Mouse (Mus musculus): ENCODE results near the gene Zbp1. TPM values are rescaled to one million over a fixed set of nuclear protein-coding genes. Genes with fewer than 3 reads are reported as not detected.

Zbp1 gene
- total RNA-seq, 2 experiments from 2014 or later: 0.31 to 0.44 TPM

DNA sequence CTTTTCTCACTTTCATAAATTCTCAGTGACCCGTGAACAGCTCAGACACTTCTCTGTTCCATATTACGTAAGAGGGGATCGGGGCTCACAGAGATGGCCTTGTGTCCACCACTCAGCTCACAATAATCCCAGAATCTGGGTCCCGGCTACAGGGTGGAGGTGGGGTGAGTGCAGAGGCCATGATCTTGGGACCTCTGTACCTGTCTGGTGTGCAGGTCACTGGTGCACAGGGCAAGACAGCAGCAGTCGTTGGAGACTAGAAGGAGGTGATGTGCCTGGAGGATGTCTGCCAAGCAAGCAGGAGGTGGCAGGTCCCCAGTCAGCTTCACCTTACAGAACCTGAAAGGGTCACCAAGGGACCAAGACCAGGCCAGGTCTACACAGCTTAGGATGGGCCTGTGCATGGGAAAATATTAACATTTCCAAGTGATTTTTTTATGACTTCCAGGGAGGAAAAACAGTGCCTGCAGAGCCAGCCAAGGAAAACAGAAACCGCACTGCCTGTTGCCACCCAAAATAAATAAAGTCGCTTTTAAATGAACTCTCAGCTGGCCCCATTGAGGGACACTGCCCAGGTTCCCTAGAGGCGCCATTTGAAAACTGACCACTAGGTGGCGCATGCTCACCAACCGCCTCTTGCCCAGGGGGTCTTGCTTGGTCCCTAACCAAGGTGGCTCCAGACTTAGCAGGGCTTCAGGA is 682 bp upstream of the Zbp1 start:
- intact Hi-C loops (cut with DNase I): loop anchor here (1.0 kb wide), 1 partner anchor 327 kb away; no protein-coding TSS in a partner anchor
- DNase-seq: peak; percentile 46 to 64

DNA sequence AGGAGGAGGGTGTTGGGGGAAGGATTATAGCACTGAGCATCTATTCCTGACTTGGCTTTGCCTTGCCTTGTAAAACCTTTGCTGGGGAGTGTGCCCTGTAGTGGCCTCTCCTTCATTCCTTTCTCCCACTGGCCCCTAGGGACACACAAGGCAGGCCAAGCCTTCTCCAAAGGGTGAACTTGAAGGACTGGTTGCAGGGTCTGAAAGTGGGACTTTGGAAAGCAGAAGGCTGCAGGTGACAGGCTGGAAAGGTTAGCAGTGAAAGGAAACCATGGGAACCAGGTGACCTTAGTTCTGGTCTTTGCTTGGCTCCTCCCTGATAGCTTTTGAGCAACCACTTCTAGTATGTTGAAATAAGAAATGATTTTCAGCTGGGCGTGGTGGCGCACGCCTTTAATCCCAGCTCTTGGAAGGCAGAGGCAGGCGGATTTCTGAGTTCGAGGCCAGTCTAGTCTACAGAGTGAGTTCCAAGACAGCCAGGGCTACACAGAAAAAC is 912 bp downstream of the Zbp1 start:
- intact Hi-C loops (cut with DNase I): no loop called here
- DNase-seq: no peak

DNA sequence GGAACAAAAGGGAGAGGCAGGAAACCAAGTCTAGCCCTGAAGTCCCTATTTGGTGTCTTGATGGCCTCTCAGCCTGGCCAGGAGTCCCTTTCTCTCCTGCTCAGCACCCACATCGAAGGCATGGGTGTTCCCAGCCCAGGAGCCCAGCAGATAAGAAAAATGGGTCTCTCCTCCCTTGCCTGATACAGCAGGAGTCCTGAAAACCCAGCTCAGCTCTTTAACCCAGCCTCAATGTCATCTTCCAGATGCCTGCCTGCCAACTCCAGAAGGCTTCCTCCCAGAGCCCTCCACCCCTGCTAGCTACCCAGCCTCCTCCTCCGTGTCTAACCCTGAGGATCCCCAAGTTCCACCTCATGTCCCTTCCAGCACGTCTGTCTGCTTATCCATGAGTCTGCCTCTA is 1.5 kb downstream of the Zbp1 start:
- intact Hi-C loops (cut with DNase I): no loop called here
- DNase-seq: no peak

- intact Hi-C loops (cut with DNase I): no loop called here
- no peak for DNase-seq
Observed at GRCm38 (mm10) chr2:173216840-173217239, 1.9 kb downstream of the Zbp1 start.

GRCm38 (mm10) chr2:173212227-173212626 is 6.5 kb downstream of the Zbp1 start:
- no peak for DNase-seq
- intact Hi-C loops (cut with DNase I): no loop called here

DNA sequence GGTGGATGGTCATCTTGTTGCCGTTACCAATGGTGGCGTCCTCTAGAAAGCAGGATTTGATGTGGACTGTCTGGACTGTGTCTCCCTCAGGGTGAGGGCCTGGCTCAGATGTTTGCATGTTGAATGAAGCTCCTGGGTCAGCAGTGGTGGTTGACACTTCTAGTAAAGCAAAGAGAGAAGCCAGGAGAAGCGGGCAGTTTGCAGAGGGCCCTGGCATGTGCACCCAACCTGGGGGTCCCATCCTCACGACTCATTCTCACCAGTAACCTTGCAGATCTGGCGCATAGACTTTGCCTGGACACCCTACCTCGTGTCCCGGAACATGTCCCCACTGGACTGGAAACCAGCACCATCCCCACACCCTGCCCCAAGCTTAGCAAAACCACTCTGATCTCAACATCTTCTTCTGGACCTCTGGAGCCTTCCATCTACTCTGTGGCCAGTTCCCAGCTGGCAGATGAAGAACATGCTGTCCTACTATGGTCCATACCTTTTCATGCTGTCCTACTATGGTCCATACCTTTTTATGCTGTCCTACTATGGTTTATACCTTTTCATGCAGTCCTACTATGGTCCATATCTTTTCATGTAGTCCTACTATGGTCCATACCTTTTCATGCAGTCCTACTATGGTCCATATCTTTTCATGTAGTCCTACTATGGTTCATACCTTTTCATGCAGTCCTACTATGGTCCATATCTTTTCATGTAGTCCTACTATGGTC is 9.5 kb downstream of the Zbp1 start:
- intact Hi-C loops (cut with DNase I): no loop called here
- DNase-seq: no peak

GRCm38 (mm10) chr2:173207051-173207450 is 11.7 kb downstream of the Zbp1 start:
- intact Hi-C loops (cut with DNase I): no loop called here
- DNase-seq: no peak

DNA sequence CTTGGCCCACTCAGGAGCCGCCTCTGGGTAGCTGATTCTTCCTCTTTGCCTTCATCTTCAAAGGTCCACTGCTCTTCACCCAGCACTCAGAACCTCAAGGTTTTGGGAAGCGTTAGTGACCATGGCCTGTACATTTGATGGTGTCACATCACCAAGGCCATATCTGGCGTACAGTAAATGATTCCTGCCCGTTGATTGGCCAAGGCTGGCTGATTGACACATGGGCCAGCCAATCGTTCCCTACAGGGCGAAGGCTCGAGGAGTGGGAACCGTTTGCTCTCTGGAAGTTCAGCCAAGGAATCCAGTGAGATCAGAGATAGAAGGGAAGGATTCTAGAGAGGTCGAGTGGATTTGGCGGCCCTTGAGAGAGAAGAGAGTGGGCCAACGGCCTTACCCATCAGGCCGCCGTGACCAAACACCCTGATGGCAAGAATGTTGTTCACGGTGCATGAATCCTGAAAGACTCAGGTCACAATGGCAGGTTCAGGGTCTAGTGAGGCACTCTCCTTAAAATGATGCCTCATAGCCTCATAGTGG is 13.1 kb downstream of the Zbp1 start:
- intact Hi-C loops (cut with DNase I): no loop called here
- no peak for DNase-seq

DNA sequence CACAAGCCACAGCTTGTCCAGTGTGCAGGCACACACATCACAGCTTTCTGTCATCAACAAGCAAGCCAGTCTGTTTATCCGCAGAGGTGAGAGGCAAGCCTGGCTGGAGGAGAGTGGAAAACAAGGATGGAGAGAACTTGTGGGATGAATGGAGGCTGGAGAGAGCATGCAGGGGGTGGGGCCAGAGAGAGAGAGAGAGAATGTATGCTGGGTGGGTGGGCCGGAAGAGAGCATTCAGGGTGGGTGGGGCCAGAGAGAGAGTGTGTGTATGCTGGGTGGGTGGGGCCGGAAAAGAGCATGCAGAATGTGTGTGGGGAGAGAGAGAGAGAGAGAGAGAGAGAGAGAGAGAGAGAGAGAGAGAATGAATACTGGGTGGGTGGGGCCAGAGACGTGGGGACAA is 14.1 kb downstream of the Zbp1 start:
- intact Hi-C loops (cut with DNase I): no loop called here
- DNase-seq: no peak

DNA sequence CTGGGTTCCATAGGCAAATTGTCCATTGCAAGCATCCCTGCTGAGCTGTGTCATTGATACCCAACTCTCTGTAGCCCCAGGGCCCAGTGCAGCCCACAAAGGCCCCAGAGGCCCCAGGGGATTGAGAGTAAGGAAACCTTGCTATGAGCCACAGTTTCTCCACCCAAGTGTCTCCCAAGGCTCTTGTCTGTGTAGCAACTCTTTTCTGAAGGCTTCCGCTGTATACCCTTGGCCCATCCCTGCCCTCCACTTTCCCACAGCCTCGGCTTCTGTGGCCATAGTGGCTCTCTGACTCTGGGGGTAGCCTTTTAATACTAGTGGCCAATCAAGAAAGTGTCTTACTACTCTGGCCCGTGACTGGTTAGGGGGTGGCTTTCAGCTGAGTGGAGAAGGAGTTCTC is 15.0 kb downstream of the Zbp1 start:
- intact Hi-C loops (cut with DNase I): no loop called here
- no peak for DNase-seq

DNA sequence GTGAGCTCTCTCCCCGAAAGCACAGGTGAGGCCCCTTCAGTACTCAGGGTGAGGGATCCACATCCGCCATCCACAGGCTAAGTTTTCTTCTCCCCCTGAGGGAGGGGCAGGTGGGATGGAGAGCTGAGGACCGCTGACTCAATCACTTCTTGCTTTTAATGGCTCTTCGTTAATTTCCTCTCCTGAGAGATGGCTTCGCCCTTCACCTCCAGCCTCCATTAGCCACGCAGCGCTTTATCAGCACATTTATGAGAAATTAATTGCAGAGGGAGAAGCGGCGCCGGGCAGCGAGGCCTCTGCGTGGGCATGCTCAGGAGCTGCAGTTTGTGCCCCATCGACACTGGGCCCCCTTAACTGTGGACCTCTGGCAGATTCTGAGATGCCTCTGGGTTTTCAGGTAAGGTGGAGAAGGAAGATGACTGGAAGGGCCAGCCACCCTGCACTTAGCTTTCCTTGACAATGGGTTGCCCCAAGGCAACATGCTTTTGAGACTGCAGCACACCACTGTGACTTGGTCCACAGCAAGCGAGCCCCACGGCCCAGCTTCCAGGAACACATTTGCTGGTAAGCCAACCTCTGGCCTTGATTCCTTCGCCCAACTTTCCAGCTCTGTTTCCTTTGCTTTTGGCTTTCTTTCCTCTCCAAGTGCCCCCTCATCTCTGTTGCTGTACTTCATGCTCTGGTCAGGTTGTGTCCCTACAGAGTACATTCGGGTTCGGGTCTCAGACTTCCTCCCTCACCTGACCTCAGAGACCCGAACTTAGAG is 15.6 kb downstream of the Zbp1 start:
- intact Hi-C loops (cut with DNase I): no loop called here
- DNase-seq: no peak

DNA sequence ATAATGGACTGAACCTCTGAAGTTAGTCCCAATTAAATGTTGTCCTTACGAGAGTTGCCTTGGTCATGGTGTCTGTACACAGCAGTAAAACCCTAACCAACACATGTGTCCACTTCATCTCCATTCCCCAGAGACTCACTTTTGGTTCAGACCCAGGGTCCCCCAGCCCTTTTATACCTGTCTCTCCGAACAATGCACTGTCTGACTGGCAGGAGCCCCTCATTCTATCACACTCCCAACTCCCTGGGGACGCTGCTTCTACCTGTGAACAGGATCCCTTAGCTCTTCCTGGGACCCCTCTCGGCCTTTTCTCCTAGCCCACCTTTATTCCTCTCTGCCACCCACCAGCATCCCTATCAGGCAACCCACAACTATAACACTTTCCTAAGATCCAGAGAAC is 23.9 kb downstream of the Zbp1 start:
- intact Hi-C loops (cut with DNase I): no loop called here
- DNase-seq: no peak

DNA sequence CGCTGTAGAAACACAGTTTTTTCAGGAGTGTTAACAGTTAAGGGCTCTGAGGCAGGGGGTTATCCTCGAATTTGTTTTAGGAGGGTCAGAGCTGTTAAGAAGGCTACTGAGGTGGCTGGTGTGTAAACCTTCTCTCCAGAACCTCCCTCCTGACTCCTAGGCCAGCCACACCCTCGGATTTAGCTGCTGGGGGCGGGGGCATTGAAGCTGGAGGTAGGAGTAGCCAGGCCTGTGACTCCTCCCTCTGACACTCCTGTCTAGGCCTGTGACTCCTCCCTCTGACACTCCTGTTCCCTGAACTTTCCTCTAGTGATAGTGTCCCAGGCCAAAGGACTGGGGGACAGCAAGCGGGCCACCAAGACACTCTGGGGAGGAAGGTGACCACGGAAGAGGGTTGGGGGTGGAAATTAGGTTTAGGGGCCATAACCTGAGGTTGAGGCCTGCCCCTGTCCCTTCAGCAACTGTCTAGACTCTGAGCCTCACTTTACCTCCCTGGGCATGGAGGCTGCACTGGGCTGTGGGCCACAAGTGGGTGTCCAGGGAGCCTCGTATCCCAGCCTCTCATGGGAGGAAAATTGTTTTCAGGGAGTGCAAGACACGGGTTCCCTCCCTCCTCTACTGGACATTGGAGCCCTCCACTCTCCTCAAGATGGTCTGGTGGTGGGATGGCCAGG is 31.4 kb downstream of the Zbp1 start:
- no peak for DNase-seq
- intact Hi-C loops (cut with DNase I): loop anchor here (10.0 kb wide), 2 partner anchors 1097 to 1717 kb away; partner anchors contain the start of gene Gnas

DNA sequence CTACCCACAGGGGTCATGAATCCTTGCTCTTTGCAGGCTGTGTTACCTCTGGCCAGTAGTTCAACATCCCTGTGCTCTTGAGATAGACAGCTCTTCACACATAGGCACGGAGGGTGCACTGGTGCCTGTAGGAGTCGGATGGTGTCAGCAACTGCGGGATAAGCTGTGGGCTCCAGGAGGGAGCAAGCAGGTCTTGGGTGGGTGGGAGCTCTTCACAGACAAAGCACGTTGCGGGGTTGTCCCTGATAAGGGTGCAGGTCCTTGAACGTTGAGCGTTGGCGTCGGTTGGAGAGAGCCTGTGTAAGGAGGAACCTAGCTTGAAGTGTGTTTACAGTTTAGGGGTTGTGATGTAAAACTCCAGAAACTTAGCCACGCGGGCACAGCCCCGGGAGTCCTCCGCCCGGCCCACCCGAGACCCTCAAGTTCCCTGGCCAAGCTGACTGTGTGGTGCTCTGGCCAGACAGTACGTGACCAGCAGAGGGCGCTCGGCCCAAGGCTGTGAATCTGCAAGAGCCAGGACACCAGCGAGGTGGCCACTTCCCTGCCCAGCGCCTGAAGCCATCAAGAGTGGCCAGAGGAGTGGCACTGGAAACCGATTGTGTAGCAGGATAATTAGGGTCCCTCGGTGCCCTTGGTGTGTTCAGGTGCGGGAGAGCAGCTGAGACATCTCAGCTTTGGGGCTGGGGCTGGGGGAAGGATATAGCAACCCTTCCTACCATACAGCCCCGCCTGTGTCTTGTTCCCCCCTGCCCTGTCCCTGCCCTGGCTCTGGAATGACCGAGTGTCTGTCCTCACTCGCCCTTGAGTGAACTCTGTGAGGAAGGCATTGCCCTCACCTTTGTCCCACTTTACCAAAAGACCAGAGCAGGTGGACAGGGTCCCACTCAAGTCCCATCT is 32.4 kb downstream of the Zbp1 start:
- intact Hi-C loops (cut with DNase I): loop anchor here (1.0 to 10.0 kb wide), 4 partner anchors 360 to 1719 kb away; partner anchors contain the start of gene Gnas

GRCm38 (mm10) chr2:173185282-173185681 is 33.4 kb downstream of the Zbp1 start:
- no peak for DNase-seq
- intact Hi-C loops (cut with DNase I): loop anchor here (10.0 kb wide), 2 partner anchors 1100 to 1720 kb away; partner anchors contain the start of gene Gnas

More for the DNA sequence above, 32.4 kb downstream of the Zbp1 start:
- DNase-seq: peak; percentile 88 to 93

DNA sequence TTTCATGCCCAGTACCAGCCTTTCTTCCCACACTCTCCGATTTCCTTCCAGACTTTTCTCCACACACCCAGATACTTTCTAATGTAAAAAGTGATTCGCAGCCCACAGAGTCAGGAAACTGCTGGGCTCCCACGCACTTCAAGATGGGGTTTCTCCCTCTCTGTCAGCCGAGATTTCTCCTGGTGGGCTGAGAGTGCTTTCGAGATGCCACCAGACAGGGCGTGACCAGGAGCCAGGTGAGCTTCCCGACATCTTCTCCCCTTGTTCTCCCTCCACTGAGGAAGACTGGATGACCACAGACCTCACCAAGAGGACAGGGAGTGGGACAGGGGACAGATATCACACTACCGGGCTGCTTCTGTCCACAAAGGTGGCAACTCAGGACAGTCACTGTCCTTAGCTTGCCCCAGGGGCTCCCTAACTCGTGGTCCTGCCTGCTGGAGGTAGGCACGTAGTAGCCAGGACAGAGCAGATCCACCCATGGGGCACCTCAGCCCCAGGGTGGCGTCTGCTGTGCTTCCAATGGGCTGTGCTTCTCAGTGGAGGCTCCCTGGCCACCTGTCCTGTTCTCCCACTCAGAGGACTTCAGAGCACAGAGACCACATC is 34.1 kb downstream of the Zbp1 start:
- intact Hi-C loops (cut with DNase I): loop anchor here (1.0 to 10.0 kb wide), 4 partner anchors 21 to 1720 kb away; partner anchors contain the start of gene Gnas
- DNase-seq: no peak

- intact Hi-C loops (cut with DNase I): loop anchor here (1.0 to 10.0 kb wide), 4 partner anchors 21 to 1721 kb away; partner anchors contain the start of gene Gnas
- peak; percentile 67 to 82 for DNase-seq
Observed at GRCm38 (mm10) chr2:173183836-173184460, 34.8 kb downstream of the Zbp1 start.

DNA sequence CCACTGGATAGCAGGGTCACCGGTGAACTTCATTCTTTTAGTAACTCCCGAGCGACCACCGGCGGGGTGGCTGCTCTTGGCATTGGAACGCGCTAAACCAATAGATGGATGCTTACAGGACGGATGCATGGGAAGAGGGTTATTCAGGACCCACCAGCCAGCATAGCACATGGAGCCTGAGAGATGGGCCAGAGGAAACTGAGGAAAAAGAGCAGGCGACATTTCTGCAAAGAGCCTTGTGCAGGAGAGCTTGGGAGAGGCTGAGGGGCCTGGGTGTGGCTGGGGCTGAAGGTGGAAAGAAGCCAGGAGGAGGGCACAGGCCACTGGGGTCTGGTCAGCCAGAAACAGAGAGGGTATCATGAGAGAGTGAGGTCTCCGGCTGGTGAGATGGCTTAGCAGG is 35.4 kb downstream of the Zbp1 start:
- no peak for DNase-seq
- intact Hi-C loops (cut with DNase I): loop anchor here (10.0 kb wide), 2 partner anchors 1101 to 1721 kb away; partner anchors contain the start of gene Gnas

All from heart, postnatal 14 days (tissue).